Mouse (Mus musculus) liver, postnatal 0 days (tissue): ENCODE measurements at regions not wholly inside any gene's neighbourhood (a gene's known extent, or its start where the extent isn't known, plus 50 kb on each side); places are given as distances from the start of the nearest gene placed in this dataset.

Experiments
- CTCF ChIP-seq: sonication (generic); IDR thresholded peaks from 2 replicates; pipeline ENCODE4 v1.5.1; 2016; ENCODE audit warnings: antibody characterized with exemption, low read depth
- EP300 ChIP-seq: IDR thresholded peaks from 2 replicates; pipeline ENCODE4 v1.6.1; 2016; ENCODE audit warnings: antibody characterized with exemption, low read depth, mild to moderate bottlenecking

DNA sequence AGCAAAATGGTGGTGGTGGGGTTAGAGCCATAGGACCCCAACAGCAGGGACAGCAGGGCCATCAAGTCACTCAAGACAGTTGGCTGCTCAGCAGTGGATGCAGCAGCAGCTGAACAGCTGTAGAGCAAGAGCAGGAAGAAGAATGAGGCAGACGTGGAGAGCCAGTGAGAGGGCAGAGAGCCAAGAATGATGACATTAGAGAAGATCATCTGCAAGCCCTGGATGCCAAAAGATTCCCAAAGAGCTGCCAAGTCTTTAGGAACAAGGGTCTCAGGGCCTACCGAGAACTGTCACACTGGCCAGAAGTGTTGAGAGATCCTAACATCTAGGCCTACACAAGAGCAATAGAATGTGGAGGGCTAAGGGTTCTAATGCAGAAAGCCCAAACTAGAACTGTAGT, 196.4 kb upstream of the Dcbld2 start:
- TF ChIP-seq EP300 (no peak), CTCF (no peak)
